Mouse (Mus musculus) kidney, postnatal 10 days (tissue): ENCODE measurements at regions not wholly inside any gene's neighbourhood (a gene's known extent, or its start where the extent isn't known, plus 50 kb on each side); places are given as distances from the start of the nearest gene placed in this dataset.

ENCODE experiments used
- DNase-seq: peaks from one replicate; pipeline ENCODE4 v3.0.0; 2021; ENCODE audit warnings: mixed read lengths

- DNase-seq: peak; percentile 54
Measured at GRCm38 (mm10) chrX:107477066-107477465, 73.9 kb upstream of the Itm2a start.

- DNase-seq: peak; percentile 3
Measured at GRCm38 (mm10) chrX:107469242-107469641, 66.1 kb upstream of the Itm2a start.
